Mouse (Mus musculus) testis, postnatal 14 days (tissue): Measurements from ENCODE around the gene Gm13283.
"Not testable (repeated sequence)": the region's sequence is repeated elsewhere in the genome, so short reads cannot be mapped to it uniquely, and the experiment has no call there.

Experiments used
- DNase-seq: peaks from one replicate; pipeline ENCODE4 v3.0.0; 2021; ENCODE audit warnings: low spot score

Gene Gm13283

DNA sequence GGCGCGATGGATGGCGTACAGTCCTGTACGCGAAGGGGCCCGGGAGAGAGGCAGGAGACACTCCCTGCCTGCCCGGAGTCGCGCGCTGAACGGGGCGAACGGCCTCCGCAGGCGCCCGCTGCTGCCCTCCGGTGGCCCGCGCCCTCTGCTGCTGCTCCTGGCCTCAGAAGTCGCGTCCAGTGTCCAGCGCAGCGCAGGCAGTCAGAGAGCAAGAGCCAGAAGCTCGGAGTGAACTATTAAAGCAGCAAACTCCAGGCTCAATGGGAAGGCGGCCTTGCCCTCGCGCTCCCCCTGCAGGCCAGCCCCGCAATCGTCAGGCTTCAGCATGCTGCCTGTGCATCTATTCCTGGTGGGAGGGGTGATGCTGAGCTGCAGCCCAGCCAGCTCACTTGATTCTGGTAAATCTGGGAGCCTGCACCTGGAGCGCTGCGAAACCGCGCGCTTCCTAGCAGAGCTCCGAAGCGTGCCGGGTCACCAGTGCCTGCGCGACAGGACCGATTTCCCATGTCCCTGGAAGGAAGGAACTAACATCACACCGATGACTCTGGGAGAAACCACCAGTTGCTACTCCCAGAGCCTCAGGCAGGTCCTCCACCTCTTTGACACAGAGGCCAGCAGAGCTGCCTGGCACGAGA is 3.6 kb downstream of the Gm13283 start:
- peak; percentile 40 for DNase-seq

DNA sequence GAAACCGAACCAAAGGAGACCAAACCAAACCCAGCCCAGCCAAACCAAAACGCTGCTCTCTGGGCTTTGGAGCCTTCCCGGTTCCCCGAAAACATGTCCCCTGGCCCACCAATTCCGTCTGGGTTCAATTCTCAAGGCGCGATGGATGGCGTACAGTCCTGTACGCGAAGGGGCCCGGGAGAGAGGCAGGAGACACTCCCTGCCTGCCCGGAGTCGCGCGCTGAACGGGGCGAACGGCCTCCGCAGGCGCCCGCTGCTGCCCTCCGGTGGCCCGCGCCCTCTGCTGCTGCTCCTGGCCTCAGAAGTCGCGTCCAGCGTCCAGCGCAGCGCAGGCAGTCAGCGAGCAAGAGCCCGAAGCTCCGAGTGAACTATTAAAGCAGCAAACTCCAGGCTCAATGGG is 13.6 kb downstream of the Gm13283 start, which contains the start of gene Gm13290:
Gene Gm13290 (plus strand): TSS at position 301 of the 400 bp plus-strand sequence.
- not testable (repeated sequence) for DNase-seq

DNA sequence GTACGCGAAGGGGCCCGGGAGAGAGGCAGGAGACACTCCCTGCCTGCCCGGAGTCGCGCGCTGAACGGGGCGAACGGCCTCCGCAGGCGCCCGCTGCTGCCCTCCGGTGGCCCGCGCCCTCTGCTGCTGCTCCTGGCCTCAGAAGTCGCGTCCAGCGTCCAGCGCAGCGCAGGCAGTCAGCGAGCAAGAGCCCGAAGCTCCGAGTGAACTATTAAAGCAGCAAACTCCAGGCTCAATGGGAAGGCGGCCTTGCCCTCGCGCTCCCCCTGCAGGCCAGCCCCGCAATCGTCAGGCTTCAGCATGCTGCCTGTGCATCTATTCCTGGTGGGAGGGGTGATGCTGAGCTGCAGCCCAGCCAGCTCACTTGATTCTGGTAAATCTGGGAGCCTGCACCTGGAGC is 16.7 kb downstream of the Gm13283 start, which contains the start of gene Gm13289:
Gene Gm13289 (plus strand): TSS at position 301 of the 400 bp plus-strand sequence.
- DNase-seq: not testable (repeated sequence)

DNA sequence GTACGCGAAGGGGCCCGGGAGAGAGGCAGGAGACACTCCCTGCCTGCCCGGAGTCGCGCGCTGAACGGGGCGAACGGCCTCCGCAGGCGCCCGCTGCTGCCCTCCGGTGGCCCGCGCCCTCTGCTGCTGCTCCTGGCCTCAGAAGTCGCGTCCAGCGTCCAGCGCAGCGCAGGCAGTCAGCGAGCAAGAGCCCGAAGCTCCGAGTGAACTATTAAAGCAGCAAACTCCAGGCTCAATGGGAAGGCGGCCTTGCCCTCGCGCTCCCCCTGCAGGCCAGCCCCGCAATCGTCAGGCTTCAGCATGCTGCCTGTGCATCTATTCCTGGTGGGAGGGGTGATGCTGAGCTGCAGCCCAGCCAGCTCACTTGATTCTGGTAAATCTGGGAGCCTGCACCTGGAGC is 19.6 kb downstream of the Gm13283 start, which contains the start of gene Gm13272:
Gene Gm13272 (plus strand): TSS at position 301 of the 400 bp plus-strand sequence.
- not testable (repeated sequence) for DNase-seq

DNA sequence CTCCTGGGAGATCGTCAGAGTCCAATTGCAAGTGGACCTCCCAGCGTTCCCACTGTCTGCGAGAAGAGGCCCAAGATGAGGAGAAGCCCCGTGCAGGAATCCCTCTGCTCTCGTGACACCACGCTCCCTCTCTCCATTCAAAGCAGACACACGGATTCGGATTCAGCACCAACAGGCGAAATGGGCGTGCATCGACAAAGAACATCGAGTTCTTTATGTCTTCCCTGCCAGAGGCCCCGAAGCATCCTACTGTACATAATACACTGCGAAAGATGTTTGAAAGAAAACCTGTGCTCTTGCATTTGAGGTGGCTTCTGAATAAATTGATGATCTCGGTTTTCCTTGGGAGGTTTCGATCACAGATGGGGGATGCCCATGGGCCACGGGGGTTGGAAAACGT is 20.4 kb downstream of the Gm13283 start:
- not testable (repeated sequence) for DNase-seq

DNA sequence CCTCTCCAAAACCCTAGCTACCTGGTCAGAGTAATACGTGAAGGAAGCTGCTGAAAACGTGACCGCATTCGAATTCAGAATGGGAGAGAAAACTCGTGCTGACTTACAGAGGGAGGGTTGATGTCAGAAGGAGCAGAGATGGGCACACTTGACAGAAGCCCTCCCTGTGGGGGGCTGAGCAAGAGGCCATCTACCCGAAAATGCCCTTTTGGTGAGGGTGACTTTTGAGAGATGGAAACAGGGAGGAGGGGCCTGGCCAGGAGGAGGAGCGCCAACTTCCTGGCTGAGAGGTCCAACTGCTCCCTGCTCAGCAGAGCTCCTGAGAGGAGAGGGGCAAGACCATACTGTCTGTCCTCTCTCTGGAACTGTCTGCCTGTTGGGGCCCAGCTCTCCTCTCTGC is 21.9 kb downstream of the Gm13283 start, which contains the start of gene Ifnz:
Gene Ifnz (plus strand): TSS at position 301 of the 400 bp plus-strand sequence.
- not testable (repeated sequence) for DNase-seq

DNA sequence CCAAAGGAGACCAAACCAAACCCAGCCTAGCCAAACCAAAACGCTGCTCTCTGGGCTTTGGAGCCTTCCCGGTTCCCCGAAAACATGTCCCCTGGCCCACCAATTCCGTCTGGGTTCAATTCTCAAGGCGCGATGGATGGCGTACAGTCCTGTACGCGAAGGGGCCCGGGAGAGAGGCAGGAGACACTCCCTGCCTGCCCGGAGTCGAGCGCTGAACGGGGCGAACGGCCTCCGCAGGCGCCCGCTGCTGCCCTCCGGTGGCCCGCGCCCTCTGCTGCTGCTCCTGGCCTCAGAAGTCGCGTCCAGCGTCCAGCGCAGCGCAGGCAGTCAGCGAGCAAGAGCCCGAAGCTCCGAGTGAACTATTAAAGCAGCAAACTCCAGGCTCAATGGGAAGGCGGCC is 22.4 kb downstream of the Gm13283 start:
- not testable (repeated sequence) for DNase-seq

DNA sequence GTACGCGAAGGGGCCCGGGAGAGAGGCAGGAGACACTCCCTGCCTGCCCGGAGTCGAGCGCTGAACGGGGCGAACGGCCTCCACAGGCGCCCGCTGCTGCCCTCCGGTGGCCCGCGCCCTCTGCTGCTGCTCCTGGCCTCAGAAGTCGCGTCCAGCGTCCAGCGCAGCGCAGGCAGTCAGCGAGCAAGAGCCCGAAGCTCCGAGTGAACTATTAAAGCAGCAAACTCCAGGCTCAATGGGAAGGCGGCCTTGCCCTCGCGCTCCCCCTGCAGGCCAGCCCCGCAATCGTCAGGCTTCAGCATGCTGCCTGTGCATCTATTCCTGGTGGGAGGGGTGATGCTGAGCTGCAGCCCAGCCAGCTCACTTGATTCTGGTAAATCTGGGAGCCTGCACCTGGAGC is 25.5 kb downstream of the Gm13283 start, which contains the start of gene Gm13276:
Gene Gm13276 (plus strand): TSS at position 301 of the 400 bp plus-strand sequence.
- DNase-seq: not testable (repeated sequence)

DNA sequence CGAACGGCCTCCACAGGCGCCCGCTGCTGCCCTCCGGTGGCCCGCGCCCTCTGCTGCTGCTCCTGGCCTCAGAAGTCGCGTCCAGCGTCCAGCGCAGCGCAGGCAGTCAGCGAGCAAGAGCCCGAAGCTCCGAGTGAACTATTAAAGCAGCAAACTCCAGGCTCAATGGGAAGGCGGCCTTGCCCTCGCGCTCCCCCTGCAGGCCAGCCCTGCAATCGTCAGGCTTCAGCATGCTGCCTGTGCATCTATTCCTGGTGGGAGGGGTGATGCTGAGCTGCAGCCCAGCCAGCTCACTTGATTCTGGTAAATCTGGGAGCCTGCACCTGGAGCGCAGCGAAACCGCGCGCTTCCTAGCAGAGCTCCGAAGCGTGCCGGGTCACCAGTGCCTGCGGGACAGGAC is 28.5 kb downstream of the Gm13283 start, which contains the start of gene Gm13277:
Gene Gm13277 (plus strand): TSS at position 231 of the 400 bp plus-strand sequence.
- DNase-seq: peak; percentile 33

DNA sequence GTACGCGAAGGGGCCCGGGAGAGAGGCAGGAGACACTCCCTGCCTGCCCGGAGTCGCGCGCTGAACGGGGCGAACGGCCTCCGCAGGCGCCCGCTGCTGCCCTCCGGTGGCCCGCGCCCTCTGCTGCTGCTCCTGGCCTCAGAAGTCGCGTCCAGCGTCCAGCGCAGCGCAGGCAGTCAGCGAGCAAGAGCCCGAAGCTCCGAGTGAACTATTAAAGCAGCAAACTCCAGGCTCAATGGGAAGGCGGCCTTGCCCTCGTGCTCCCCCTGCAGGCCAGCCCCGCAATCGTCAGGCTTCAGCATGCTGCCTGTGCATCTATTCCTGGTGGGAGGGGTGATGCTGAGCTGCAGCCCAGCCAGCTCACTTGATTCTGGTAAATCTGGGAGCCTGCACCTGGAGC is 31.3 kb downstream of the Gm13283 start, which contains the start of gene Gm13278:
Gene Gm13278 (plus strand): TSS at position 301 of the 400 bp plus-strand sequence.
- DNase-seq: not testable (repeated sequence)

DNA sequence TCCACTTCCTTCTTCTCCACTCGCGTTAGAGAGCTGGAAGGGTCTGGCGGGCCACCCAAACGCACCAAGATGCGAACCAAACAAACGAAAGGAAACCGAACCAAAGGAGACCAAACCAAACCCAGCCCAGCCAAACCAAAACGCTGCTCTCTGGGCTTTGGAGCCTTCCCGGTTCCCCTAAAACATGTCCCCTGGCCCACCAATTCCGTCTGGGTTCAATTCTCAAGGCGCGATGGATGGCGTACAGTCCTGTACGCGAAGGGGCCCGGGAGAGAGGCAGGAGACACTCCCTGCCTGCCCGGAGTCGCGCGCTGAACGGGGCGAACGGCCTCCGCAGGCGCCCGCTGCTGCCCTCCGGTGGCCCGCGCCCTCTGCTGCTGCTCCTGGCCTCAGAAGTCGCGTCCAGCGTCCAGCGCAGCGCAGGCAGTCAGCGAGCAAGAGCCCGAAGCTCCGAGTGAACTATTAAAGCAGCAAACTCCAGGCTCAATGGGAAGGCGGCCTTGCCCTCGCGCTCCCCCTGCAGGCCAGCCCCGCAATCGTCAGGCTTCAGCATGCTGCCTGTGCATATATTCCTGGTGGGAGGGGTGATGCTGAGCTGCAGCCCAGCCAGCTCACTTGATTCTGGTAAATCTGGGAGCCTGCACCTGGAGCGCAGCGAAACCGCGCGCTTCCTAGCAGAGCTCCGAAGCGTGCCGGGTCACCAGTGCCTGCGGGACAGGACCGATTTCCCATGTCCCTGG is 34.2 kb downstream of the Gm13283 start, which contains the start of gene Gm13275:
Gene Gm13275 (plus strand): TSS at position 552 of the 740 bp plus-strand sequence.
- peak; percentile 60 for DNase-seq

DNA sequence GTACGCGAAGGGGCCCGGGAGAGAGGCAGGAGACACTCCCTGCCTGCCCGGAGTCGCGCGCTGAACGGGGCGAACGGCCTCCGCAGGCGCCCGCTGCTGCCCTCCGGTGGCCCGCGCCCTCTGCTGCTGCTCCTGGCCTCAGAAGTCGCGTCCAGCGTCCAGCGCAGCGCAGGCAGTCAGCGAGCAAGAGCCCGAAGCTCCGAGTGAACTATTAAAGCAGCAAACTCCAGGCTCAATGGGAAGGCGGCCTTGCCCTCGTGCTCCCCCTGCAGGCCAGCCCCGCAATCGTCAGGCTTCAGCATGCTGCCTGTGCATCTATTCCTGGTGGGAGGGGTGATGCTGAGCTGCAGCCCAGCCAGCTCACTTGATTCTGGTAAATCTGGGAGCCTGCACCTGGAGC is 37.2 kb downstream of the Gm13283 start, which contains the start of gene Gm13279:
Gene Gm13279 (plus strand): TSS at position 301 of the 400 bp plus-strand sequence.
- not testable (repeated sequence) for DNase-seq

DNA sequence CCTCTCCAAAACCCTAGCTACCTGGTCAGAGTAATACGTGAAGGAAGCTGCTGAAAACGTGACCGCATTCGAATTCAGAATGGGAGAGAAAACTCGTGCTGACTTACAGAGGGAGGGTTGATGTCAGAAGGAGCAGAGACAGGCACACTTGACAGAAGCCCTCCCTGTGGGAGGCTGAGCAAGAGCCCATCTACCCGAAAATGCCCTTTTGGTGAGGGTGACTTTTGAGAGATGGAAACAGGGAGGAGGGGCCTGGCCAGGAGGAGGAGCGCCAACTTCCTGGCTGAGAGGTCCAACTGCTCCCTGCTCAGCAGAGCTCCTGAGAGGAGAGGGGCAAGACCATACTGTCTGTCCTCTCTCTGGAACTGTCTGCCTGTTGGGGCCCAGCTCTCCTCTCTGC is 39.4 kb downstream of the Gm13283 start, which contains the start of gene Gm13285:
Gene Gm13285 (plus strand): TSS at position 301 of the 400 bp plus-strand sequence.
- not testable (repeated sequence) for DNase-seq

DNA sequence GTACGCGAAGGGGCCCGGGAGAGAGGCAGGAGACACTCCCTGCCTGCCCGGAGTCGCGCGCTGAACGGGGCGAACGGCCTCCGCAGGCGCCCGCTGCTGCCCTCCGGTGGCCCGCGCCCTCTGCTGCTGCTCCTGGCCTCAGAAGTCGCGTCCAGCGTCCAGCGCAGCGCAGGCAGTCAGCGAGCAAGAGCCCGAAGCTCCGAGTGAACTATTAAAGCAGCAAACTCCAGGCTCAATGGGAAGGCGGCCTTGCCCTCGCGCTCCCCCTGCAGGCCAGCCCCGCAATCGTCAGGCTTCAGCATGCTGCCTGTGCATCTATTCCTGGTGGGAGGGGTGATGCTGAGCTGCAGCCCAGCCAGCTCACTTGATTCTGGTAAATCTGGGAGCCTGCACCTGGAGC is 43.0 kb downstream of the Gm13283 start, which contains the start of gene Gm13287:
Gene Gm13287 (plus strand): TSS at position 301 of the 400 bp plus-strand sequence.
- DNase-seq: not testable (repeated sequence)

DNA sequence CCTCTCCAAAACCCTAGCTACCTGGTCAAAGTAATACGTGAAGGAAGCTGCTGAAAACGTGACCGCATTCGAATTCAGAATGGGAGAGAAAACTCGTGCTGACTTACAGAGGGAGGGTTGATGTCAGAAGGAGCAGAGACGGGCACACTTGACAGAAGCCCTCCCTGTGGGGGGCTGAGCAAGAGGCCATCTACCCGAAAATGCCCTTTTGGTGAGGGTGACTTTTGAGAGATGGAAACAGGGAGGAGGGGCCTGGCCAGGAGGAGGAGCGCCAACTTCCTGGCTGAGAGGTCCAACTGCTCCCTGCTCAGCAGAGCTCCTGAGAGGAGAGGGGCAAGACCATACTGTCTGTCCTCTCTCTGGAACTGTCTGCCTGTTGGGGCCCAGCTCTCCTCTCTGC is 45.3 kb downstream of the Gm13283 start, which contains the start of gene Gm13288:
Gene Gm13288 (plus strand): TSS at position 301 of the 400 bp plus-strand sequence.
- DNase-seq: not testable (repeated sequence)

DNA sequence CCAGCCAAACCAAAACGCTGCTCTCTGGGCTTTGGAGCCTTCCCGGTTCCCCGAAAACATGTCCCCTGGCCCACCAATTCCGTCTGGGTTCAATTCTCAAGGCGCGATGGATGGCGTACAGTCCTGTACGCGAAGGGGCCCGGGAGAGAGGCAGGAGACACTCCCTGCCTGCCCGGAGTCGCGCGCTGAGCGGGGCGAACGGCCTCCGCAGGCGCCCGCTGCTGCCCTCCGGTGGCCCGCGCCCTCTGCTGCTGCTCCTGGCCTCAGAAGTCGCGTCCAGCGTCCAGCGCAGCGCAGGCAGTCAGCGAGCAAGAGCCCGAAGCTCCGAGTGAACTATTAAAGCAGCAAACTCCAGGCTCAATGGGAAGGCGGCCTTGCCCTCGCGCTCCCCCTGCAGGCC is 45.8 kb downstream of the Gm13283 start:
- DNase-seq: not testable (repeated sequence)
